Mouse (Mus musculus) hindbrain, postnatal 0 days (tissue): ENCODE results near the gene Tnfaip2. TPM values are rescaled to one million over a fixed set of nuclear protein-coding genes. Genes with fewer than 3 reads are reported as not detected.

Experiments
- ATAC-seq: fragments of 200-750 bp; cut with Nextera tagmentation; 2 replicates; pipeline ENCODE4 v1.8.0; 2017; ENCODE audit warnings: mild to moderate bottlenecking, moderate TSS enrichment, moderate library complexity
- DNase-seq: peaks from one replicate; pipeline ENCODE4 v3.0.0-alpha.2; 2015; ENCODE audit warnings: low spot score
- H3K27ac ChIP-seq: fragments of 300-500 bp; sonication (generic); 2 replicates; pipeline ENCODE4 v1.5.1; 2014; ENCODE audit warnings: mild to moderate bottlenecking
- H3K27me3 ChIP-seq: fragments of 300-500 bp; sonication (generic); 2 replicates; pipeline ENCODE4 v1.6.1; 2014; ENCODE audit warnings: low read length, mixed read lengths; ENCODE audit not compliant: insufficient read depth
- H3K36me3 ChIP-seq: fragments of 300-500 bp; sonication (generic); 2 replicates; pipeline ENCODE4 v1.6.1; 2014; ENCODE audit warnings: low read length, mixed read lengths; ENCODE audit not compliant: insufficient read depth
- H3K4me1 ChIP-seq: fragments of 300-500 bp; sonication (generic); 2 replicates; pipeline ENCODE4 v1.6.1; 2014; ENCODE audit warnings: antibody characterized with exemption, low read length, mixed read lengths; ENCODE audit not compliant: insufficient read depth
- H3K4me2 ChIP-seq: fragments of 300-500 bp; sonication (generic); 2 replicates; pipeline ENCODE4 v1.6.1; 2014; ENCODE audit warnings: low read depth, mild to moderate bottlenecking, low read length, moderate library complexity, mixed read lengths
- H3K4me3 ChIP-seq: fragments of 300-500 bp; sonication (generic); 2 replicates; pipeline ENCODE4 v1.5.1; 2014; ENCODE audit warnings: low read length
- H3K9ac ChIP-seq: fragments of 300-500 bp; sonication (generic); replicated peaks from 2 replicates; pipeline ENCODE4 v1.6.1; 2014; ENCODE audit warnings: mild to moderate bottlenecking, low read length, moderate library complexity, mixed read lengths
- H3K9me3 ChIP-seq: fragments of 300-500 bp; sonication (generic); 2 replicates; pipeline ENCODE4 v1.6.1; 2016; ENCODE audit warnings: low read length, mixed read lengths
- CTCF ChIP-seq: IDR thresholded peaks from 2 replicates; pipeline ENCODE4 v1.5.1; 2016; ENCODE audit warnings: antibody characterized with exemption, control low read depth, low read depth
- WGBS: fragments of 180-500 bp; shearing (Covaris S2); extraction: QIAGEN DNeasy Blood & Tissue Kit; methylation state at CpG from one replicate; pipeline ENCODE4 v1.1.7; 2014; 5-methylcytosine and 5-hydroxymethylcytosine counted together
- polyA plus RNA-seq: library from polyadenylated mRNA; unstranded; fragments of >200 nt; fragmentation: Nextera tagmentation; extraction: Ambion mirVana; gene quantifications from 2 replicates; pipeline ENCODE4 v1.2.1, GENCODE M21; 2015
- total RNA-seq: library from RNA; depleted of rRNA; stranded (reverse); fragments of >200 nt; gene quantifications from 2 replicates; pipeline ENCODE4 v1.2.3, GENCODE M21; 2014

The Tnfaip2 gene
- total and polyA plus RNA-seq, 2 experiments from 2014 or later = 0.99 to 1.4 TPM

DNA sequence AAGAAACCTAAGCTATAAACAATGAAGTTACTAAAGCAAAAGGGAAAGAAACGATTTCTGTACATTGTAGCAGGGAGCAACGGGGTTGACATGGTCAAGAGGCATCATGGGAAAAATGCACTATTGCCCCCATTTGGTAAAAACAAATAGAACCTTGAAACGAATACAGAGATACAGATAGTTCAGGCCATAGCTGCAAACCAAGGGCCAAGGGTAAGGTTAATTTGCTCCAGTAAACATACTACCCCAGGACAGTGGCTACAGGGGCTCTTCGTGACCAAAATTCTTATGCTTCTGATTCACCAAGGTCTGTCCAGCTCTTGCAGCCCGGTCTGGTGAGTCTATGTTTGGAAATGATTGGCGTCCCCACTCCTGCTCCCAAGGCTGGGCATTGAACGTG lies 21.3 kb downstream of the Tnfaip2 start:
- DNase-seq (no peak), ATAC-seq (no peak)
- no peak overlapping the region for H3K4me3 ChIP-seq
- H3K9ac ChIP-seq = no peak overlapping the region
- no peaks in the 10 kb centered on the region for H3K9me3 ChIP-seq
- WGBS = 86% methylated on average over 7 of the region's 7 CpGs
- no peak for TF ChIP-seq CTCF
- H3K27me3 ChIP-seq = no peaks in the 10 kb centered on the region
- H3K27ac ChIP-seq = no peak overlapping the region
- no peaks in the 10 kb centered on the region for H3K36me3 ChIP-seq
- H3K4me1 ChIP-seq = 0 out of 2 replicates have a peak, but pooled peaks cover 4% of the 10 kb centered on the region
- no peak overlapping the region for H3K4me2 ChIP-seq

DNA sequence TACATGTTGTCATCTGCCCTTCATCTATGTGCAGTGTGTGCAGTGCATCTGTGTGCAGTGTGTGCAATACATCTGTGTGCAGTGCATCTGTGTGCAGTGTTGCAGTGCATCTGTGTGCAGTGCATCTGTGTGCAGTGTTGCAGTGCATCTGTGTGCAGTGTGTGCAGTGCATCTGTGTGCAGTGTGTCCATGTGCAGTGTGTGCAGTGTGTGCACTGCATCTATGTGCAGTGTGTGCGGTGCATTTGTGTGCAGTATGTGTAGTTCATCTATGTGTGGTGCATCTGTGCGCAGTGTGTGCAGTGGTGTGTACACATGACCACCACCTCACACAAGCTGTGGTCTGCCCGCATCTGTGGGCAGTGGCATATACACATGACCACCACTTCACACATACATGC lies 24.1 kb downstream of the Tnfaip2 start:
- no peak overlapping the region for H3K4me2 ChIP-seq
- no peaks in the 10 kb centered on the region for H3K36me3 ChIP-seq
- ATAC-seq (no peak), DNase-seq (no peak)
- no peaks in the 10 kb centered on the region for H3K27me3 ChIP-seq
- 0 out of 2 replicates have a peak, but pooled peaks cover 8% of the 10 kb centered on the region for H3K4me1 ChIP-seq
- TF ChIP-seq CTCF = no peak
- no peak overlapping the region for H3K9ac ChIP-seq
- 95% methylated on average over 3 of the region's 3 CpGs for WGBS
- H3K9me3 ChIP-seq = no peaks in the 10 kb centered on the region
- no peak overlapping the region for H3K27ac ChIP-seq
- no peak overlapping the region for H3K4me3 ChIP-seq

DNA sequence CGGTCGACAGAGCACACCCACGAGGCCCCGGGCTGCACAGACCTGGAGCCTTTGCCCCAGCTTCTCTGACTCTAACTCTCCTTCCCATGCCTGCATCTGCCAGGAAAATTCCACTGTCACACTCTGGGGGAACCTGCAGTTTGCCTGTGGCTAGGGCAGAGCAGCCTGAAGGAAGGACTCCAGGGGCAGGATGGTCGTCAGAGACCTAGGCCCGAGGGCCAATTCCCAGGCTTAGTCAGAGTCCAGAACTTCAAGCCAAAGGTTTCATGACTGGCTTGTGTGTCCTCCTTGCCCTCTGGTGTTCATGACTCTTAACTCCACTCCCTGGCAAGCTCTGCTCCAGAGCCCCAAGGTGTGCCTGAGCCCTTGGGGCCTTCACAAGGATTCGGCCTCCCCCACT lies 25.9 kb downstream of the Tnfaip2 start:
- H3K4me3 ChIP-seq = no peak overlapping the region
- H3K4me1 ChIP-seq = 0 out of 2 replicates have a peak, but pooled peaks cover 4% of the 10 kb centered on the region
- no peaks in the 10 kb centered on the region for H3K9me3 ChIP-seq
- H3K36me3 ChIP-seq = no peaks in the 10 kb centered on the region
- no peak overlapping the region for H3K9ac ChIP-seq
- 51% methylated on average over 7 of the region's 7 CpGs for WGBS
- H3K27me3 ChIP-seq = no peaks in the 10 kb centered on the region
- DNase-seq (no peak), ATAC-seq (no peak)
- no peak for TF ChIP-seq CTCF
- H3K27ac ChIP-seq = no peak overlapping the region
- no peak overlapping the region for H3K4me2 ChIP-seq

DNA sequence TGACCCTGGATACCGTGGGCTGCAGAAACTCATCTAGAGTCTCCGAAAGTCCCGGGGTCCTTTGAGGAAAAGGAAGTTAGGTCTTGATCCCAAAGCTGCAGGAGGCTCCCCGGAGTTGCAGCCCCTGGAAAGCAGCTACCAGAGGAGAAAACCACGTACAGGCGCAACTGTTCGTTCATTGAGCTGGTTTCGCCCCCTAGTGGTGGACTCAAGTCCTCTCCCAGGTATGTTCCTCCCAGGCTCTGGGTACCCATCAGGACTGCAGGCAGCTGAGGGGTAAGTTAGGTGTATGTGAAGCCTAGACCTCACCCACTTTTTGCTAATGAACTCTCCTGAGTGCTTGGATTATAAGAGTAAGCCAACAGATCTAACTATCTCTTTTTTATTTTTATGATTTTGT lies 27.2 kb downstream of the Tnfaip2 start:
- Histone ChIP-seq H3K27me3 (no peaks in the 10 kb centered on the region), H3K4me2 (no peak overlapping the region), H3K9ac (no peak overlapping the region), H3K9me3 (no peaks in the 10 kb centered on the region), H3K4me3 (no peak overlapping the region), H3K4me1 (0 out of 2 replicates have a peak, but pooled peaks cover 4% of the 10 kb centered on the region), H3K27ac (no peak overlapping the region), H3K36me3 (no peaks in the 10 kb centered on the region)
- DNase-seq = peak; percentile 86
- 0 out of 2 replicates have a peak, but pooled peaks have one; percentile 61 for ATAC-seq
- TF ChIP-seq CTCF = peak; percentile 89
- 12% methylated on average over 8 of the region's 8 CpGs for WGBS

DNA sequence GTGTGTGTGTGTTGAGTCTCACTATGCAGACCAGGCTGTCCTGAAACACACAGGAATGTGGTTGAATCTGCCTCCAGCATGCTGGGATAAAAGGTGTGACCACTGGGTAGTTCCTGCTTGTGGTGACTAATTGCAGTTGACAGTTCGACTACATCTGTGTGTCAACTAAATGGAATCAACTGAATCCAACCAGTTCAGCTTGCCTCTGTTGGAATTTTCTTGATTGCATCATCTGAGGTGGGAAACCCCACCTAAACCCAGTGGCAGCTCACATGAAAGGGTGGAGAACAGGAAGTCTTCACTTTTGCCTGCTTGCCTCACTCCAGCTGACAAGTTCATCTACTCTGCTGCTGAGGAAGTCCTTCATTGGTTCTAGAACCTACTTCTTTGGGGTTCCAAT lies 28.9 kb downstream of the Tnfaip2 start:
- DNase-seq = no peak
- Histone ChIP-seq H3K4me2 (no peak overlapping the region), H3K9ac (no peak overlapping the region), H3K9me3 (no peaks in the 10 kb centered on the region), H3K36me3 (no peaks in the 10 kb centered on the region), H3K4me3 (no peak overlapping the region), H3K27ac (no peak overlapping the region), H3K4me1 (peaks cover 9% of the 10 kb centered on the region), H3K27me3 (no peaks in the 10 kb centered on the region)
- no peak for ATAC-seq
- TF ChIP-seq CTCF = no peak
- 55% methylated on average over 1 of the region's 1 CpGs for WGBS

DNA sequence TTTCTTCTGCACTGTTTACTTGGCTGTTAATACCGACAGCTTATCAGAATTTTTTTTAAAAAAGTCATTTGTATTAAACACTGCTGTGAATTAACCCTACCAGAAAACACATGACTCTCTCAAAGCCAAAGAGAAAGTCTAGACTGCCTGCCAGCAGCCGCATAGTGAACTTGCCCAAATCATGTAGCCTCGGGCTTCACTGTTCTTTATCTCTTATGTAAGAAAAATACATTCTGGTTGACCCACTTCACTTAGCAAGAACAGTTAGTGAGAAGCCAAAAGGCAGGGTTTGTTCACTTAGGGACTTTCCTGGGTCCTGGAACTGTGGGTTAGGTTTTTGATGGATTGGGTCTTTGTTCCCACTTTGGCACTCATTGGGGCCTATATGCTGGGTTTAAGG lies 29.5 kb downstream of the Tnfaip2 start:
- no peak overlapping the region for H3K9ac ChIP-seq
- H3K27ac ChIP-seq = no peak overlapping the region
- H3K4me3 ChIP-seq = no peak overlapping the region
- no peaks in the 10 kb centered on the region for H3K9me3 ChIP-seq
- ATAC-seq = no peak
- TF ChIP-seq CTCF = no peak
- 79% methylated on average over 3 of the region's 3 CpGs for WGBS
- no peaks in the 10 kb centered on the region for H3K27me3 ChIP-seq
- no peak for DNase-seq
- no peak overlapping the region for H3K4me2 ChIP-seq
- no peaks in the 10 kb centered on the region for H3K36me3 ChIP-seq
- peaks cover 9% of the 10 kb centered on the region for H3K4me1 ChIP-seq

DNA sequence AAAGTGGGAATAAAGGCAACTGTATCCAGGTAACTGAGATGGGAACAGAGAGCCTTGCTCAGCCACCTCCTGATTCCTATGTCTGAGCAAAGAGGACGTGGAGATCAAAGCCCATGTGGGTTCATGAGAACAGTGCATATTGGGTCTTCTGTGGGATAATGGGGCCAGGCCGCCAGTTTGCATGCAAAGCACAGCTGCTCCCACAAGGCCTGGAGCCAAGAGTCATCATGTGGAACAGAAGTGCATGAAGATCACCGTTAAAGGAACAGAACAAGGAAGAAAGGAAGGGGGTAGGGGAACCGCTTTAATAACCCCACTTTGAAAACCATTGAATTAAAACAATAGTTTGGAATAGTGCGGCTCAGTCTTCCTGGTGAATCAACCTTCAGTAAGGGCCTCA lies 30.6 kb downstream of the Tnfaip2 start:
- 31% methylated on average over 5 of the region's 5 CpGs for WGBS
- Histone ChIP-seq H3K9ac (no peak overlapping the region), H3K27ac (peak overlapping the region; percentile 33; the same call in 1 of the 2 replicates), H3K36me3 (no peaks in the 10 kb centered on the region), H3K9me3 (no peaks in the 10 kb centered on the region), H3K27me3 (no peaks in the 10 kb centered on the region), H3K4me3 (no peak overlapping the region), H3K4me1 (peaks cover 9% of the 10 kb centered on the region), H3K4me2 (no peak overlapping the region)
- TF ChIP-seq CTCF = no peak
- DNase-seq (peak; percentile 78), ATAC-seq (peak; percentile 41; the same call in 1 of the 2 replicates)
